Mouse (Mus musculus) neural tube, embryonic 11.5 days (tissue): ENCODE data around the gene 1700123O20Rik. TPM values are rescaled to one million over a fixed set of nuclear protein-coding genes. Genes with fewer than 3 reads are reported as not detected.

Experiments used
- ATAC-seq: fragments of 200-750 bp; cut with Nextera tagmentation; 2 replicates; pipeline ENCODE4 v1.8.0; 2017; ENCODE audit warnings: moderate number of reproducible peaks, mild to moderate bottlenecking, moderate TSS enrichment, moderate library complexity; ENCODE audit not compliant: insufficient read depth, low FRiP score, low TSS enrichment
- DNase-seq: peaks from one replicate; pipeline ENCODE4 v3.0.0-alpha.2; 2015; ENCODE audit warnings: low spot score
- H3K27ac ChIP-seq: fragments of 300-500 bp; sonication (generic); 2 replicates; pipeline ENCODE4 v1.5.1; 2014; ENCODE audit warnings: low read depth, mild to moderate bottlenecking, low read length
- H3K27me3 ChIP-seq: fragments of 300-500 bp; sonication (generic); 2 replicates; pipeline ENCODE4 v1.6.1; 2014; ENCODE audit warnings: mild to moderate bottlenecking, low read length, mixed read lengths; ENCODE audit not compliant: control insufficient read depth, insufficient read depth
- H3K36me3 ChIP-seq: fragments of 300-500 bp; sonication (generic); 2 replicates; pipeline ENCODE4 v1.6.1; 2014; ENCODE audit warnings: mild to moderate bottlenecking, low read length, moderate library complexity, mixed read lengths; ENCODE audit not compliant: control insufficient read depth, insufficient read depth
- H3K4me1 ChIP-seq: fragments of 300-500 bp; sonication (generic); 2 replicates; pipeline ENCODE4 v1.6.1; 2014; ENCODE audit warnings: low read length, mixed read lengths; ENCODE audit not compliant: control insufficient read depth, insufficient read depth
- H3K4me2 ChIP-seq: fragments of 300-500 bp; sonication (generic); 2 replicates; pipeline ENCODE4 v1.6.1; 2014; ENCODE audit warnings: low read depth, mild to moderate bottlenecking, moderate library complexity
- H3K4me3 ChIP-seq: fragments of 300-500 bp; sonication (generic); 2 replicates; pipeline ENCODE4 v1.5.1; 2014; ENCODE audit warnings: low read depth, low read length
- H3K9ac ChIP-seq: fragments of 300-500 bp; sonication (generic); 2 replicates; pipeline ENCODE4 v1.6.1; 2014; ENCODE audit warnings: mild to moderate bottlenecking, low read length
- H3K9me3 ChIP-seq: fragments of 300-500 bp; sonication (generic); 2 replicates; pipeline ENCODE4 v1.6.1; 2016; ENCODE audit warnings: low read length; ENCODE audit not compliant: control insufficient read depth
- WGBS: fragments of 180-500 bp; shearing (Covaris S2); extraction: QIAGEN DNeasy Blood & Tissue Kit; methylation state at CpG from one replicate; pipeline ENCODE4 v1.1.7; 2014; 5-methylcytosine and 5-hydroxymethylcytosine counted together
- polyA plus RNA-seq: library from polyadenylated mRNA; unstranded; fragments of >200 nt; fragmentation: Nextera tagmentation; extraction: Ambion mirVana; gene quantifications from 2 replicates; pipeline ENCODE4 v1.2.1, GENCODE M21; 2014

1700123O20Rik gene
- polyA plus RNA-seq, 1 experiment from 2014 or later, result 103 TPM

DNA sequence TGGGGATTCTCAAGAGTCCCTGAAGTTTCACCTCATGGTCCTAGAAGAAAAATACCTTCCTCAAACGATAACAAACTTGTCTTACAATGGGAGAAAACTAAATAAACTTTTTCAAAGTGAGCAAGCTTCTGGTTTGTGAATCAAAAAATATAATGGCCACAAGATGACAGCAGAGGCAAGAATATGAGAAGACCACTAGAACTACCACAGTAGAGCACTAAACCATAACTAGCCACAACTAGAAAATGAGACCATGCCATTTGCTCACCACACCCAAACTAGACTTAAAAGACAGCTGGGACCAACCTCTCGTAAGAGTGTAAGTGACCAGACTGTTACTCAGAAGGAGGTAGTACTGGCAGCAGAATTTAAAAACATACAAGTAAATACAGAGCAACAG is 26.0 kb upstream of the 1700123O20Rik start:
- no peak overlapping the region for H3K4me3 ChIP-seq
- ATAC-seq (no peak), DNase-seq (no peak)
- no peaks in the 10 kb centered on the region for H3K27me3 ChIP-seq
- no peaks in the 10 kb centered on the region for H3K9me3 ChIP-seq
- no peak overlapping the region for H3K4me2 ChIP-seq
- peaks cover 29% of the 10 kb centered on the region for H3K36me3 ChIP-seq
- 88% methylated on average over 2 of the region's 2 CpGs for WGBS
- H3K27ac ChIP-seq, result no peak overlapping the region
- H3K9ac ChIP-seq, result no peak overlapping the region
- H3K4me1 ChIP-seq, result no peaks in the 10 kb centered on the region

DNA sequence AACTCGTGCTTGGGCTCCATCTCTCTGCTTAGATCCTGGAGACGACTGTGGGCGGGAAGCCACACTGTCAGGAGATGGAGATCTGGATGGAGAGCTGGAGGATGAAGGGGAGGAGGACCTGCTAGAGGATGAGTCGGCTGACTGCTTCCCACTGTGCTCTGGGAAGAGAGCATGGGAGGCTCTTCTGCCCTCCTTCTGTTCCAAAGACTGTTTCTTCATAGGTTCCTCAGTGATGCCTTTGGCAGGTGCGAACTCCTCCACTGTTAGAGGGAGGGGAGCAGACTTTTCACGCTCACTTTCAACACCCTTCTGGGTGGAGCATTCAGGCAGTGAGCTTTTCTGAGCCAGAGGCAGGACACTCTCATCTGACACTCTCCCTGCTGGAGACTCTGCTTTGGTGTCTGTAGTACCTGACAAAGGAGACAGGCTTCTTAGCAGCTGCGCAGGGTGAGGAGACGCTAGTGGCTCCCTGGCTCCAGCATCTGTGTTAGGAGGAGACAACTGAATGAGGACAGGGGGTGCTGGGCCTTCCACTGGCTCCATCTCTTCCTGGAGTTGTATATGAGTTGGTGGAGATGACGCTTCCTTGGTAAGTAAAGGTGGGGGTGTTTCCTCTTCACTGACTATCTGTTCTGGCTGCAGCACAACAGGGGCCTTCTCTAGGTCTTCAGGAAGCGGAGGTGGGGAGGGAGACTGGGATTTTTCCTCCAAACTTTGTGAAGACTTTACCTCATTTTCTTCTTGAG is 21.4 kb upstream of the 1700123O20Rik start:
- ATAC-seq, result no peak

GRCm38 (mm10) chr14:54669381-54669780 is 16.6 kb upstream of the 1700123O20Rik start:
- Histone ChIP-seq H3K27ac (no peak overlapping the region), H3K4me1 (no peaks in the 10 kb centered on the region), H3K27me3 (no peaks in the 10 kb centered on the region), H3K9ac (no peak overlapping the region), H3K4me3 (no peak overlapping the region), H3K36me3 (peaks cover 27% of the 10 kb centered on the region), H3K4me2 (no peak overlapping the region), H3K9me3 (no peaks in the 10 kb centered on the region)
- 75% methylated on average over 4 of the region's 4 CpGs for WGBS
- no peak for ATAC-seq
- peak; percentile 46 for DNase-seq

More for the DNA sequence above, 21.4 kb upstream of the 1700123O20Rik start:
- Histone ChIP-seq H3K36me3 (peaks cover 37% of the 10 kb centered on the region), H3K4me1 (no peaks in the 10 kb centered on the region), H3K27ac (no peak overlapping the region), H3K4me2 (no peak overlapping the region), H3K4me3 (no peak overlapping the region), H3K27me3 (no peaks in the 10 kb centered on the region), H3K9ac (no peak overlapping the region), H3K9me3 (no peaks in the 10 kb centered on the region)
- no peak for DNase-seq
- 91% methylated on average over 10 of the region's 10 CpGs for WGBS

DNA sequence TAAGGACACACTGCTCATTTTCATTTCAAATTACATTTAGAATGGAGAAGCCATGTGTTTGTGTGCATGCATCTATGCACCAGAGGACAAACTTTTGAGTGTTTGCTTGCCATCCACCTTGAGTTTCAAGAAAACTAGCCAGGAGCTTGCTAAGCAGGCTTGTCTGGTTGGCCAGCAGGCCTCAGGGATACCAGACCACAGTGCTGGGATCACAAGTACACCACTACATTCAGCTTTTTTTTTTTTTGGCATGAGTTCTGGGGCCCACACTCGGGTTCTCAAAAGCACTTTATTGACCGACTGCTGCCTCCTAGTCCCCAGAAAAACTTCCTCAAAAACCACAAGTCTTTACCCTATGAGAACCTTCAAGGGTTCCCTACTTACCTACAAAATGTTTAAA is 11.7 kb upstream of the 1700123O20Rik start:
- no peak for DNase-seq
- 90% methylated on average over 2 of the region's 2 CpGs for WGBS
- Histone ChIP-seq H3K27me3 (no peaks in the 10 kb centered on the region), H3K27ac (no peak overlapping the region), H3K9ac (no peak overlapping the region), H3K4me2 (no peak overlapping the region), H3K4me1 (no peaks in the 10 kb centered on the region), H3K4me3 (no peak overlapping the region), H3K9me3 (no peaks in the 10 kb centered on the region), H3K36me3 (peaks cover 14% of the 10 kb centered on the region)
- no peak for ATAC-seq

DNA sequence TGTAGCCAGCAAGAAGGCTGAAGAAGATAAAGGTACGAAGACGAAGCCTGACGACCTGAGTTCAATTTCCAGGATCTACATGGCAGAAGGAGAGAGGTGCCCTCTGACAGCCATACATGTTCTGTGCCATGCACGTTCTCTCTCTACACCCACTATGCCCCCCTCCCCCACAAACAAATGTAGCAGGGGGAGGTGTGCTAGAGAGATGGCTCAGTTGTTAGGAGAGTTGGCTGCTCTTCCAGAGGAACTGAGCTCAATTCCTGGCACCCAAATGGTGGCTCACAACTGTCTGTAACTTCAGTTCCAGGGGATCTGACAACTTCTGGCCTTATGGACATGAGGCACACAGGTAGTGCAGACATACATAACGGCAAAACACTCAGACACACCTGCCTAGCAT is 9.7 kb upstream of the 1700123O20Rik start:
- no peaks in the 10 kb centered on the region for H3K9me3 ChIP-seq
- DNase-seq, result no peak
- no peak overlapping the region for H3K4me2 ChIP-seq
- H3K9ac ChIP-seq, result no peak overlapping the region
- H3K36me3 ChIP-seq, result peaks cover 14% of the 10 kb centered on the region
- no peaks in the 10 kb centered on the region for H3K4me1 ChIP-seq
- H3K27me3 ChIP-seq, result no peaks in the 10 kb centered on the region
- WGBS, result 91% methylated on average over 5 of the region's 5 CpGs
- no peak overlapping the region for H3K27ac ChIP-seq
- no peak overlapping the region for H3K4me3 ChIP-seq
- no peak for ATAC-seq

DNA sequence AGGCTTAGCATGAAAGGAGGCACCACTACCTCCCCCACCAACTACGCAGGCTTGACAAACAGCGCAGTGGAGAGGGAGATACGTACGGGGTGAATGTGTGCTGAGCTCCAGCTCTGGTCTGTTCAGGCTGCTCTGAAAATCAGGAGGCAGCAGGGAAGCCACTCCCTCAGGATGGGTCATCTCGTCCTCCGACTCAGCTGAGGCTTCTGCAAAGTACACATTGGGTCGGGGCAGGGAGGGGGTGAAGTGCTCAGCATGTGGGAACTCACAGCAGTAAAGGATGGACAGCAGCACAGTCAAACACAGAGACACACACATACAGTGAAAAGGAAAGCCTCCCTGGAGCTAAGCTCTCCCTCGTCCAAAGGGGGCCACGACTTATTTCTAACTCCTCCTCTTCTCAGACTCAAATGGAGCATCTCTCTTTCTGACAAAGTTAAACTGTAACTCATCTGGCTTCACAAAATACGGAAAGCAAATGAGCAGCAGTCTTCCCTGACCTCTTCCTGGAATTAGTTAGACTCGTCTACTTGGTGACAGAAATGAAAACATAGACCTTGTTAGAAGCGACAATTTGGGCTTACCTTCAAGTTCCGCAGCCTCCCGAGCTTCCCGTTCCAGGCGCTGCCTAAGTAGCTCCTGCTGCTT is 7.2 kb upstream of the 1700123O20Rik start:
- no peak overlapping the region for H3K4me2 ChIP-seq
- no peak for ATAC-seq
- peaks cover 13% of the 10 kb centered on the region for H3K36me3 ChIP-seq
- no peaks in the 10 kb centered on the region for H3K9me3 ChIP-seq
- H3K4me3 ChIP-seq, result no peak overlapping the region
- no peak overlapping the region for H3K27ac ChIP-seq
- no peak for DNase-seq
- no peaks in the 10 kb centered on the region for H3K4me1 ChIP-seq
- H3K27me3 ChIP-seq, result no peaks in the 10 kb centered on the region
- 89% methylated on average over 16 of the region's 16 CpGs for WGBS
- no peak overlapping the region for H3K9ac ChIP-seq

DNA sequence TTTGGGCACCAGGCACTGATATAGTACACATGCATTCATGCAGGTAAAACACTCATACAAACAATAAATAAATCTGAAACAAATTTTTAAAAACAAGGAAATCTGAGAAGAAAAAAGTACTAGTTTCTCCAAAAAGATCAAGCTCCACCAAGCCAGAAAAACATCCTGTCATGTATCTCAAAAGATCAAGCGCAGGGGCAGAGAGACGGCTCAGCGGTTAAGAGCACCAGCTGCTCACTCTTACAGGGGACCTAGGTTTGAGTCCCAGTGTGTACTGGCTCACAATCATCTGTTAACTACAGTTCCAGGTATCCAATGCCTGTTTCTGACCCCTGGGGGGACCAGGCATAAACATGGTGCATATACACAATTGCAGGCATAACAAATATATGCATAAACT is 3.6 kb upstream of the 1700123O20Rik start:
- ATAC-seq (no peak), DNase-seq (no peak)
- no peak overlapping the region for H3K4me2 ChIP-seq
- H3K9me3 ChIP-seq, result no peaks in the 10 kb centered on the region
- peaks cover 10% of the 10 kb centered on the region for H3K4me1 ChIP-seq
- no peak overlapping the region for H3K27ac ChIP-seq
- no peaks in the 10 kb centered on the region for H3K27me3 ChIP-seq
- peaks cover 6% of the 10 kb centered on the region; the same call in 1 of the 2 replicates for H3K36me3 ChIP-seq
- H3K9ac ChIP-seq, result no peak overlapping the region
- H3K4me3 ChIP-seq, result no peak overlapping the region
- WGBS, result 99% methylated on average over 3 of the region's 3 CpGs

- H3K9me3 ChIP-seq, result no peaks in the 10 kb centered on the region
- peak overlapping the region; percentile 54 for H3K4me2 ChIP-seq
- DNase-seq, result no peak
- peaks cover 10% of the 10 kb centered on the region for H3K4me1 ChIP-seq
- H3K9ac ChIP-seq, result peak overlapping the region; percentile 95
- H3K27ac ChIP-seq, result no peak overlapping the region
- H3K4me3 ChIP-seq, result peak overlapping the region; percentile 84
- 17% methylated on average over 8 of the region's 8 CpGs for WGBS
- no peaks in the 10 kb centered on the region for H3K27me3 ChIP-seq
- no peak for ATAC-seq
- peaks cover 7% of the 10 kb centered on the region; the same call in 1 of the 2 replicates for H3K36me3 ChIP-seq
Measured at GRCm38 (mm10) chr14:54685471-54685870, 545 bp upstream of the 1700123O20Rik start.
